ENCODE assay signal across 9 mouse cellular contexts in genomic region chr2:31346096-31346495, GRCm38 (mm10). TPM values are rescaled to one million over a fixed set of nuclear protein-coding genes. Genes with fewer than 3 reads are reported as not detected.
DNase-seq lines count a peak whose midpoint lies in the region; ATAC-seq and TF ChIP-seq lines count a peak whose summit lies in the region.
"Had no signal": no experiment of that assay in that cellular context is flagged by ENCODE, and none has a peak within 500 bp of the region (broad histone marks: within the 10 kb centered on the region; RNA-seq: fewer than 3 reads in every experiment).

No protein-coding gene starts in this region.

- H3K36me3 ChIP-seq in thymus, adult 2 months (ENCODE audit: control insufficient read depth, insufficient read depth, low read length): no peaks in the 10 kb centered on the region
- no peaks in the 10 kb centered on the region for H3K36me3 ChIP-seq in limb, embryonic 11.5 days (ENCODE audit: control insufficient read depth, insufficient read depth, low read length)
- H3K36me3 ChIP-seq: neural tube, embryonic 13.5 days had no signal

- H3K27ac ChIP-seq in thymus, adult 2 months (ENCODE audit: control insufficient read depth, insufficient read depth, low read length): no peak overlapping the region
- H3K27ac ChIP-seq in limb, embryonic 11.5 days (replicated peaks; ENCODE audit: low read depth, low read length): no peak overlapping the region
- H3K27ac ChIP-seq: neural tube, embryonic 13.5 days had no signal

- no peak overlapping the region for H3K4me2 ChIP-seq in limb, embryonic 11.5 days (ENCODE audit: low read depth, severe bottlenecking)
- H3K4me2 ChIP-seq: neural tube, embryonic 13.5 days had no signal

- H3K27me3 ChIP-seq in thymus, adult 2 months (ENCODE audit: control insufficient read depth, insufficient read depth, low read length): no peaks in the 10 kb centered on the region
- peaks cover 2% of the 10 kb centered on the region; the same call in 1 of the 2 replicates for H3K27me3 ChIP-seq in limb, embryonic 11.5 days (ENCODE audit: control insufficient read depth, insufficient read depth, low read length)

- 45% methylated on average over 12 of the region's 12 CpGs for WGBS in thymus, adult 2 months
- 31% methylated on average over 12 of the region's 12 CpGs for WGBS in limb, embryonic 11.5 days

- no peak overlapping the region for H3K4me3 ChIP-seq in thymus, adult 2 months (ENCODE audit: control insufficient read depth, insufficient read depth, low read length)
- H3K4me3 ChIP-seq in limb, embryonic 11.5 days (ENCODE audit: low read depth, low read length): no peak overlapping the region
- H3K4me3 ChIP-seq: neural tube, embryonic 13.5 days had no signal

- H3K4me1 ChIP-seq in thymus, adult 2 months (replicated peaks; ENCODE audit: control insufficient read depth, insufficient read depth, low read length): no peaks in the 10 kb centered on the region
- H3K4me1 ChIP-seq in limb, embryonic 11.5 days (ENCODE audit: control insufficient read depth, insufficient read depth, low read length): no peaks in the 10 kb centered on the region
- H3K4me1 ChIP-seq: neural tube, embryonic 13.5 days had no signal

- no peak for TF ChIP-seq POLR2A in thymus, adult 2 months (IDR thresholded peaks at IDR 0.05; ENCODE audit: control insufficient read depth, extremely low read depth, insufficient read depth, low read length, poor library complexity)

- ATAC-seq in limb, embryonic 11.5 days (ENCODE audit: insufficient number of reproducible peaks, low FRiP score, low TSS enrichment, low read depth): no peak; the same call in 1 of the 2 replicates

- TF ChIP-seq CTCF in thymus, adult 2 months (IDR thresholded peaks at IDR 0.05; ENCODE audit: borderline replicate concordance, control insufficient read depth, extremely low read depth, insufficient read depth, low read length, poor library complexity): no peak

- peak; percentile 53 to 78 for DNase-seq in adrenal gland, adult (ENCODE audit: inconsistent age in 2 of 2, low spot score in 1 of 2)
- DNase-seq in adrenal gland, postnatal 4 days (ENCODE audit: low spot score in 2 of 2): no peak
- peak; percentile 9 for DNase-seq in thymus, adult 2 months
- no peak for DNase-seq in thymus, adult 18-20 months
- DNase-seq in limb, embryonic 11.5 days (ENCODE audit: low spot score): peak; percentile 88
- peak; percentile 83 for DNase-seq in testis, postnatal 10 days (ENCODE audit: low spot score)
- no peak for DNase-seq in right cerebral cortex, postnatal 36 days (ENCODE audit: low spot score in 2 of 2)
- DNase-seq in layer of hippocampus, adult 11-12 months (ENCODE audit: low spot score): no peak

- no peaks in the 10 kb centered on the region for H3K9me3 ChIP-seq in limb, embryonic 11.5 days (ENCODE audit: control insufficient read depth, low read length)

- H3K9ac ChIP-seq in limb, embryonic 11.5 days (ENCODE audit: low read length): no peak overlapping the region
- H3K9ac ChIP-seq: neural tube, embryonic 13.5 days had no signal

RNA-seq across cellular contexts. Expression of gene Hmcn2, which starts 31.9 kb away (rescaled TPM):
- total RNA-seq in adrenal gland, postnatal 4 days (2021): 1 to 10 TPM; 2.7 TPM
- 4.8 and 5.6 TPM in 2 replicates for polyA plus RNA-seq in thymus, adult 2 months (2012; rRNA removed)
- not detected in 2 replicates for polyA plus RNA-seq in limb, embryonic 11.5 days (2014; fragmentation: Nextera tagmentation; extraction: Ambion mirVana)

Comparison
In these comparisons a context has a peak if more than half of its experiments do, and no peak if none do; other contexts are left out.
1. DNase-seq: peak in adrenal gland, adult (2 of 2), thymus, adult 2 months (single experiment), limb, embryonic 11.5 days (single experiment) and testis, postnatal 10 days (single experiment); none in adrenal gland, postnatal 4 days (0 of 2), thymus, adult 18-20 months (0 of 2), right cerebral cortex, postnatal 36 days (0 of 2) and layer of hippocampus, adult 11-12 months (single experiment).